Mouse (Mus musculus) embryonic fibroblast, embryonic 13.5 days (primary cell): ENCODE results near the gene Hnrnpa2b1. TPM values are rescaled to one million over a fixed set of nuclear protein-coding genes. Genes with fewer than 3 reads are reported as not detected.
A peak's percentile ranks its signal among the peaks of the same experiment; 100 is the strongest.

Experiments
- H3K27ac ChIP-seq: 2 replicates; pipeline ENCODE4 v1.5.1; 2012; ENCODE audit warnings: low read length, control low read depth, inconsistent platforms; ENCODE audit not compliant: insufficient read depth
- H3K4me1 ChIP-seq: 2 replicates; pipeline ENCODE4 v1.6.1; 2011; ENCODE audit warnings: low read length; ENCODE audit not compliant: control insufficient read depth, insufficient read depth
- H3K4me3 ChIP-seq: 2 replicates; pipeline ENCODE4 v1.5.1; 2011; ENCODE audit warnings: mild to moderate bottlenecking, control low read depth, low read length; ENCODE audit not compliant: insufficient read depth
- CTCF ChIP-seq: IDR thresholded peaks from 2 replicates; pipeline ENCODE4 v1.5.1; 2011; ENCODE audit warnings: mild to moderate bottlenecking, control low read depth, low read length, moderate library complexity, borderline replicate concordance; ENCODE audit not compliant: insufficient read depth
- POLR2A ChIP-seq: IDR thresholded peaks from 2 replicates; pipeline ENCODE4 v1.6.1; 2011; ENCODE audit warnings: low read depth, mild to moderate bottlenecking, control low read depth, low read length, moderate library complexity
- polyA plus RNA-seq: library from polyadenylated mRNA; stranded (reverse); fragments of >200 nt; gene quantifications from 2 replicates; pipeline ENCODE4 v1.2.4, GENCODE M21; 2011; ENCODE audit warnings: low read depth; ENCODE audit not compliant: missing spikeins, insufficient read length

Hnrnpa2b1 gene
- 838 and 1,144 TPM in 2 replicates for polyA plus RNA-seq

GRCm38 (mm10) chr6:51469715-51470310 lies at the start of gene Hnrnpa2b1:
Gene Hnrnpa2b1 (minus strand): TSS chr6:51469894.
- Histone ChIP-seq H3K4me3 (peak within 1 kb of the TSS; percentile 97), H3K27ac (peak within 1 kb of the TSS; percentile 99), H3K4me1 (peaks cover 3% of the 10 kb centered on the region; the same call in 1 of the 2 replicates)
- TF ChIP-seq POLR2A (peak; percentile 100), CTCF (no peak)

- Histone ChIP-seq H3K4me3 (no peak overlapping the region), H3K4me1 (no peaks in the 10 kb centered on the region), H3K27ac (no peak overlapping the region)
- TF ChIP-seq CTCF (no peak), POLR2A (no peak)
These were observed 45.2 kb upstream of the Hnrnpa2b1 start for GRCm38 (mm10) chr6:51514860-51515259.

DNA sequence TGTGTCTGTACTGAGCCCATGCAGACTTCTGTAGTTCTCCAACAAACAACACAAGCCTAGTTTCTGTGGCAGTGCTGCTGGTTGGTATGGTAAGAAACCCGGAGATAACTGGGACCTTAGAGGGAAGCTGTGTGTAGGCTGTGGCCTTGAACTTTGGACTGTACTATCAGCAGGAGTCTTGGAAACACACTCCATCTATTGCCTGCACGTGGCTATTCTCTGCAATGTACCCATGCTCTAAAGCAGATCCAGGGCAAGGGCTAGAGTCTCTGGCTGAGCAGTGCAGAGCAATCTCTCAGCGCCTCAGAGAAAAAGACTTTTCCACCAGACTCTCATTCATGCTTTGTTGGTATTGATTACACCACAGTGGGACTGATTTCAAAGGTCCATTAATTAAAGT lies 44.1 kb upstream of the Hnrnpa2b1 start:
- Histone ChIP-seq H3K27ac (no peak overlapping the region), H3K4me3 (no peak overlapping the region), H3K4me1 (no peaks in the 10 kb centered on the region)
- TF ChIP-seq POLR2A: no peak

- Histone ChIP-seq H3K4me1 (no peaks in the 10 kb centered on the region), H3K27ac (no peak overlapping the region), H3K4me3 (no peak overlapping the region)
- TF ChIP-seq CTCF (no peak), POLR2A (no peak)
These were observed 41.3 kb upstream of the Hnrnpa2b1 start for GRCm38 (mm10) chr6:51510946-51511345.

GRCm38 (mm10) chr6:51510094-51510493 lies 40.4 kb upstream of the Hnrnpa2b1 start:
- no peaks in the 10 kb centered on the region for H3K4me1 ChIP-seq
- TF ChIP-seq CTCF (no peak), POLR2A (no peak)
- no peak overlapping the region for H3K4me3 ChIP-seq
- H3K27ac ChIP-seq: no peak overlapping the region

DNA sequence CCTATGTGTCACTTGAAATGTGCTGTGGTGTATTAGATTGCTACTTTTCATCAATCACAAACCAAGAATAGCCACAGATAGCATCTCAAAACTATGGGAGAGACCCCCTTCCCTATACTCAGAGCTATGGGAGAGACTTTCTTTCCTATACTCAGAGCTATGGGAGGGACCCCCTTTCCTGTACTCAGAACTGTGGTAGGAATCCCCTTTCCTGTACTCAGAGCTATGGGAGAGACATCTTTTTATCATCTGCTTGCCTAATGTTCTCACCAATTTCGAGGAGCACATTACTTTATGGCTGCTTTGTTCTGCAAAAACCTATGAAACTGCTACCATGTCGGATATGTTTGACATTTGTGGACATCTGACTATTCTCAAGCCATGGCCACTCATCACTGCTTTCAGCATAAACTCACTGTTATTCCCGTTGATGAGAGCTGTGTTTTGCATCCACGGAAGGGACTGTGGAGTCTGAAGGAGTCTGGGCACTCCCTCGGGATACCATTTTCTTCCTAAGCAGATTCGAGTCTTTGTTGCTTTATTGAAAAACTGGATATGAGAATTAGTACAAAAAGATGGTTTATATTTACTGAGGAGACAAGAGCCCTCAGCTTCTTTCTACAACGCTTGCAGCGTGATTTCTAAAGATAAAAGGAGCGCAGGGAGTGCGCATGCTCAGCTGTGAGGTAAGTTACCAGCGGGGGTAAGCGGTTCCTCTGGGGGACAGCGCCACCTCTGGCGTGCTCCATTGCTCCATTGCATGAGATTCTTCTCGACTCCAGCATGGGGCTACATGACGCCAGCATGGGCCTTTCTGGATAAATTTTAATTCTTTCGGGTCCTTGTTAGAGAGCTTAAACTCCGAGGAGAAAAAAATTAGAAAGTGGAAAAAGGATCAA lies 39.3 kb upstream of the Hnrnpa2b1 start:
- TF ChIP-seq POLR2A: 0 out of 2 replicates have a peak, but pooled peaks have one; percentile 21
- TF ChIP-seq CTCF: peak; percentile 77; the same call in 1 of the 2 replicates
- H3K4me1 ChIP-seq: no peaks in the 10 kb centered on the region
- H3K4me3 ChIP-seq: no peak overlapping the region; the same call in 1 of the 2 replicates
- no peak overlapping the region for H3K27ac ChIP-seq

GRCm38 (mm10) chr6:51507556-51507955 lies 37.9 kb upstream of the Hnrnpa2b1 start:
- H3K4me1 ChIP-seq: no peaks in the 10 kb centered on the region
- no peak overlapping the region for H3K27ac ChIP-seq
- TF ChIP-seq CTCF (no peak), POLR2A (no peak)

GRCm38 (mm10) chr6:51505671-51506070 lies 36.0 kb upstream of the Hnrnpa2b1 start:
- Histone ChIP-seq H3K4me3 (no peak overlapping the region), H3K4me1 (no peaks in the 10 kb centered on the region), H3K27ac (no peak overlapping the region)
- TF ChIP-seq POLR2A: no peak
- no peak for TF ChIP-seq CTCF

More at GRCm38 (mm10) chr6:51507556-51507955, 37.9 kb upstream of the Hnrnpa2b1 start:
- no peak overlapping the region for H3K4me3 ChIP-seq

DNA sequence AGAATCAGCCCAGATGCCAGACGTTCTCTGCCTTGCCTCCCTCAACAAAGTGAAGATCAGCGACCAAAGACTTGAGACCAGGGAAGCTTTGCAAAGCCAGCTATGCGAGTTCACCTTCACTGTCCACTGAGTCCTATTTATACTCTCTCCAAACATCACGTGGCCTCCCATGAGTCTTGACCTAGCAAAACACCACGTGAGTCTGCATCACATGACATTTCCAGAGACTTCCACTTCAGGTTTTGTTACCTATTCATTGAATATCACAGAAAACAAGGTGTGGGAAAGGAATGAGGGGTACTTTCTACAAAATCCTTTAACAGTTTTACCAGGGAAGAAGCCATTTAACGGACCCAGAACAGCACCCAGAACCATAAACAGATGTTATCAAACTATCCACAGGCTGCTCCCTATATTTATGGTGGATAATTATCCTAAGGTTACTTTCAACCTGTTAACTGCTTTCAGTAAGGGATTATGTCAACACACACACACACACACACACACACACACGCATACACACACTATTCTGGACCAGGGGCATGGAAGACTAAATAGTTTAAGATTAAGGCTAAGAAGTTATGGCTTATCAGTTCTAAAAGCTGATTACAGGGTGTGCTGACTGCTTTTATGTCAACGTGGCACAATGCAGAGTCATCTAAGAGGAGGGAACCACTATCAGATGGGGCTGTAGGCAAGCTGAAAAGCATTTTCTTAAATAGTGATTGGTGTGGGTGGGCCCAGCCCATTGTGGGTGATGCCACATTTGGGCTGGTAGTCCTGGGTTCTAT lies 27.8 kb upstream of the Hnrnpa2b1 start:
- H3K4me1 ChIP-seq: no peaks in the 10 kb centered on the region
- H3K4me3 ChIP-seq: no peak overlapping the region
- H3K27ac ChIP-seq: no peak overlapping the region
- TF ChIP-seq CTCF (no peak), POLR2A (no peak)

- no peak for TF ChIP-seq POLR2A
- TF ChIP-seq CTCF: no peak
- Histone ChIP-seq H3K27ac (no peak overlapping the region), H3K4me3 (no peak overlapping the region), H3K4me1 (no peaks in the 10 kb centered on the region; the same call in 1 of the 2 replicates)
These were observed 20.1 kb upstream of the Hnrnpa2b1 start for GRCm38 (mm10) chr6:51489787-51490186.
